Mouse (Mus musculus): ENCODE data around the gene Ptprd. TPM values are rescaled to one million over a fixed set of nuclear protein-coding genes. Genes with fewer than 3 reads are reported as not detected.

Gene Ptprd
- polyA plus RNA-seq, 1 experiment = 0.15 TPM

DNA sequence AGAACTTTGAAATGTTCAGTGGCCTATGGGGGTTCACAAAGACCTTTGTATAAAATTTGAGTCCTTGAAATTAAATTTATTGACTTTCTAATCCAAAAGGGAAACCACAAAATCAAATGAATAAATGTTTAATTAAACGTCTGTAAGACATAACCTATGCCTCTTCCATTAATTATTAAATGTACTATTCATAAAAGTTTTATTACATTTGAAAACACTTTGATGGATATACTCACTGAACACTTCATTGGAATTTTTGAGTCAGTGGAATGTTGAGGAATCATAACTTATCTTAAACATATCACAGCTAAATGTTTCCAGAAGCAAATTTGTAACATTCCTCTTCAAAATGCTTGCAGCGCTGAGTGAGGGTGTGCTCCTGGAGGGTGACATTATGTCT lies 1551.6 kb downstream of the Ptprd start:
- Histone ChIP-seq H3K4me3 (ENCODE audit: extremely low read depth, insufficient read depth, insufficient read length) (no peak overlapping the region), H3K4me1 (ENCODE audit: control insufficient read depth, insufficient read depth, insufficient read length) (no peaks in the 10 kb centered on the region), H3K36me3 (ENCODE audit: control insufficient read depth, insufficient read depth, low read length) (no peaks in the 10 kb centered on the region), H3K27me3 (ENCODE audit: control insufficient read depth, insufficient read depth, low read length) (no peaks in the 10 kb centered on the region), H3K27ac (ENCODE audit: insufficient read depth, low read length) (no peak overlapping the region)
- no peak for DNase-seq (ENCODE audit: low read depth in 1 of 2, low spot score in 2 of 2)
- TF ChIP-seq CTCF (IDR thresholded peaks at IDR 0.05; ENCODE audit: extremely low read depth, insufficient read depth, insufficient read length, insufficient replicate concordance) (no peak), POLR2A (IDR thresholded peaks at IDR 0.05; ENCODE audit: low read depth, low read length) (no peak)
- 82% methylated on average over 2 of the region's 2 CpGs for WGBS

GRCm38 (mm10) chr4:76656734-76657133 lies 1555.0 kb downstream of the Ptprd start:
- Histone ChIP-seq H3K4me3 (ENCODE audit: extremely low read depth, insufficient read depth, insufficient read length) (no peak overlapping the region), H3K27me3 (ENCODE audit: control insufficient read depth, insufficient read depth, low read length) (no peaks in the 10 kb centered on the region), H3K27ac (ENCODE audit: insufficient read depth, low read length) (no peak overlapping the region), H3K4me1 (ENCODE audit: control insufficient read depth, insufficient read depth, insufficient read length) (no peaks in the 10 kb centered on the region), H3K36me3 (ENCODE audit: control insufficient read depth, insufficient read depth, low read length) (no peaks in the 10 kb centered on the region)
- 67% methylated on average over 3 of the region's 3 CpGs for WGBS
- DNase-seq (ENCODE audit: low read depth in 1 of 2, low spot score in 2 of 2) = no peak
- TF ChIP-seq CTCF (IDR thresholded peaks at IDR 0.05; ENCODE audit: extremely low read depth, insufficient read depth, insufficient read length, insufficient replicate concordance) (no peak), POLR2A (IDR thresholded peaks at IDR 0.05; ENCODE audit: low read depth, low read length) (no peak)

GRCm38 (mm10) chr4:76652971-76653370 lies 1558.8 kb downstream of the Ptprd start:
- Histone ChIP-seq H3K27me3 (ENCODE audit: control insufficient read depth, insufficient read depth, low read length) (no peaks in the 10 kb centered on the region), H3K4me3 (ENCODE audit: extremely low read depth, insufficient read depth, insufficient read length) (no peak overlapping the region), H3K4me1 (ENCODE audit: control insufficient read depth, insufficient read depth, insufficient read length) (no peaks in the 10 kb centered on the region), H3K36me3 (ENCODE audit: control insufficient read depth, insufficient read depth, low read length) (no peaks in the 10 kb centered on the region), H3K27ac (ENCODE audit: insufficient read depth, low read length) (no peak overlapping the region)
- TF ChIP-seq POLR2A (IDR thresholded peaks at IDR 0.05; ENCODE audit: low read depth, low read length) (no peak), CTCF (IDR thresholded peaks at IDR 0.05; ENCODE audit: extremely low read depth, insufficient read depth, insufficient read length, insufficient replicate concordance) (no peak)
- DNase-seq (ENCODE audit: low read depth in 1 of 2, low spot score in 2 of 2) = no peak
- WGBS = 85% methylated on average over 2 of the region's 2 CpGs

GRCm38 (mm10) chr4:76621740-76622139 lies 1590.0 kb downstream of the Ptprd start:
- Histone ChIP-seq H3K36me3 (ENCODE audit: control insufficient read depth, insufficient read depth, low read length) (no peaks in the 10 kb centered on the region), H3K27ac (ENCODE audit: insufficient read depth, low read length) (no peak overlapping the region), H3K27me3 (ENCODE audit: control insufficient read depth, insufficient read depth, low read length) (no peaks in the 10 kb centered on the region), H3K4me1 (ENCODE audit: control insufficient read depth, insufficient read depth, insufficient read length) (no peaks in the 10 kb centered on the region), H3K4me3 (ENCODE audit: extremely low read depth, insufficient read depth, insufficient read length) (no peak overlapping the region)
- TF ChIP-seq CTCF (IDR thresholded peaks at IDR 0.05; ENCODE audit: extremely low read depth, insufficient read depth, insufficient read length, insufficient replicate concordance) = no peak
- TF ChIP-seq POLR2A (IDR thresholded peaks at IDR 0.05; ENCODE audit: low read depth, low read length) = no peak
- DNase-seq (ENCODE audit: low read depth in 1 of 2, low spot score in 2 of 2) = no peak
- 75% methylated on average over 7 of the region's 7 CpGs for WGBS

GRCm38 (mm10) chr4:76616614-76617013 lies 1595.1 kb downstream of the Ptprd start:
- WGBS = 92% methylated on average over 6 of the region's 6 CpGs
- Histone ChIP-seq H3K4me1 (ENCODE audit: control insufficient read depth, insufficient read depth, insufficient read length) (no peaks in the 10 kb centered on the region), H3K4me3 (ENCODE audit: extremely low read depth, insufficient read depth, insufficient read length) (no peak overlapping the region), H3K27me3 (ENCODE audit: control insufficient read depth, insufficient read depth, low read length) (no peaks in the 10 kb centered on the region), H3K27ac (ENCODE audit: insufficient read depth, low read length) (no peak overlapping the region), H3K36me3 (ENCODE audit: control insufficient read depth, insufficient read depth, low read length) (no peaks in the 10 kb centered on the region)
- TF ChIP-seq CTCF (IDR thresholded peaks at IDR 0.05; ENCODE audit: extremely low read depth, insufficient read depth, insufficient read length, insufficient replicate concordance) (no peak), POLR2A (IDR thresholded peaks at IDR 0.05; ENCODE audit: low read depth, low read length) (no peak)
- no peak for DNase-seq (ENCODE audit: low read depth in 1 of 2, low spot score in 2 of 2)

- no peaks in the 10 kb centered on the region for H3K36me3 ChIP-seq (ENCODE audit: control insufficient read depth, insufficient read depth, low read length)
- no peak overlapping the region for H3K4me3 ChIP-seq (ENCODE audit: extremely low read depth, insufficient read depth, insufficient read length)
- no peaks in the 10 kb centered on the region for H3K4me1 ChIP-seq (ENCODE audit: control insufficient read depth, insufficient read depth, insufficient read length)
- TF ChIP-seq POLR2A (IDR thresholded peaks at IDR 0.05; ENCODE audit: low read depth, low read length) = no peak
- TF ChIP-seq CTCF (IDR thresholded peaks at IDR 0.05; ENCODE audit: extremely low read depth, insufficient read depth, insufficient read length, insufficient replicate concordance) = no peak
- 63% methylated on average over 7 of the region's 7 CpGs for WGBS
- H3K27me3 ChIP-seq (ENCODE audit: control insufficient read depth, insufficient read depth, low read length) = no peaks in the 10 kb centered on the region
- H3K27ac ChIP-seq (ENCODE audit: insufficient read depth, low read length) = no peak overlapping the region
- DNase-seq (ENCODE audit: low read depth in 1 of 2, low spot score in 2 of 2) = no peak
Observed at GRCm38 (mm10) chr4:76608246-76608645, 1603.5 kb downstream of the Ptprd start.

DNA sequence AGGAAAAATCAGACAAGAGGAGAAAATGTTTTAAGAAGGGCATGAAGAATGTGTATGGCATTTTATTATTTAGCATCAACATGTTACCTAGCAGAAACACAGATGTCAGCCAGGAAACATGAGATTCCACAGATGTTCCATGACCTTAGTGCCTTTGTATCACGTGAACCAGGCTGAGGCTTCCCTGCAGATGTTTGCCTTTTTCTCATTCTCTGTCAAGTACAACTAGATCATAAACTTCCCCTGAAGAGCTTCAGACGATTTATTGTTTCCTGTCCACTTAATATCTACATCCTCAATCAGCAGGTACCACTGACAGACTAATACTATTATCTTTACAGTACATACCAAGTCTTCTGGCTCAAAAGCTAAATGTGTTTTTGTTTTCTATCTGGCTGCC lies 1605.0 kb downstream of the Ptprd start:
- WGBS = 48% methylated on average over 2 of the region's 2 CpGs
- no peaks in the 10 kb centered on the region for H3K27me3 ChIP-seq (ENCODE audit: control insufficient read depth, insufficient read depth, low read length)

More for the DNA sequence above, 1605.0 kb downstream of the Ptprd start:
- no peaks in the 10 kb centered on the region for H3K4me1 ChIP-seq (ENCODE audit: control insufficient read depth, insufficient read depth, insufficient read length)
- H3K27ac ChIP-seq (ENCODE audit: insufficient read depth, low read length) = no peak overlapping the region
- H3K36me3 ChIP-seq (ENCODE audit: control insufficient read depth, insufficient read depth, low read length) = no peaks in the 10 kb centered on the region
- no peak for DNase-seq (ENCODE audit: low read depth in 1 of 2, low spot score in 2 of 2)
- no peak overlapping the region for H3K4me3 ChIP-seq (ENCODE audit: extremely low read depth, insufficient read depth, insufficient read length)
- no peak for TF ChIP-seq CTCF (IDR thresholded peaks at IDR 0.05; ENCODE audit: extremely low read depth, insufficient read depth, insufficient read length, insufficient replicate concordance)
- no peak for TF ChIP-seq POLR2A (IDR thresholded peaks at IDR 0.05; ENCODE audit: low read depth, low read length)
